ENCODE assay signal across 29 mouse cellular contexts in the genomic region with DNA sequence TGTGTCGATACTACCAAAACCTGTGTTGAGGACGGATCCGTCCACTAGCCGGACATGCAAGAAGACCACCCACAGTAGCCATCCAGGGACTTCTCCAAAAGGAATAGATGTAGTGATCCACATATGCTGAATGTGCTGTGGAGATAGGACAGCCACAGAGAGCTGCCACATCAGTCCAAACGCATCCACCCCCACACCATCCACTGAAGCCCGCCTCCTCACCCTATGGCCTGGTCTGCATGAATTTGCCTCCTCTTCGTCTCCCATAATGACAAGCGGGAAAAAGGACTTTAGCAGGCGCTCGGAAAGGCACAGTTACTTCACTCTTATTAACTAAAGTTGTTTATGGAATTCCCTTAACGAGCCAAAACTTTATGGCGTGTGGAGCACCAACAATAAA.
DNase-seq lines count a peak whose midpoint lies in the region; ATAC-seq and TF ChIP-seq lines count a peak whose summit lies in the region.
"Had no signal": no experiment of that assay in that cellular context is flagged by ENCODE, and none has a peak within 500 bp of the region (broad histone marks: within the 10 kb centered on the region; RNA-seq: fewer than 3 reads in every experiment).

No protein-coding gene starts in this region.

- no peaks in the 10 kb centered on the region for H3K36me3 ChIP-seq in kidney, postnatal 0 days (ENCODE audit: insufficient read depth, low read length)
- H3K36me3 ChIP-seq: heart, embryonic 15.5 days; hindbrain, embryonic 13.5 days; liver, embryonic 15.5 days; lung, embryonic 15.5 days had no signal

- no peak overlapping the region for H3K4me2 ChIP-seq in kidney, postnatal 0 days (ENCODE audit: low read length)
- H3K4me2 ChIP-seq: embryonic facial prominence, embryonic 13.5 days; heart, embryonic 15.5 days; hindbrain, embryonic 13.5 days; liver, embryonic 15.5 days; lung, embryonic 15.5 days had no signal

- WGBS in kidney, postnatal 0 days = 32% methylated on average over 12 of the region's 12 CpGs

- H3K27me3 ChIP-seq in kidney, postnatal 0 days (ENCODE audit: insufficient read depth, low read length) = no peaks in the 10 kb centered on the region
- H3K27me3 ChIP-seq: embryonic facial prominence, embryonic 13.5 days; heart, embryonic 15.5 days; hindbrain, embryonic 13.5 days; liver, embryonic 15.5 days; lung, embryonic 15.5 days; megakaryocyte, embryonic 14.5 days had no signal

- H3K9ac ChIP-seq in kidney, postnatal 0 days (ENCODE audit: low read depth, low read length) = no peak overlapping the region
- H3K9ac ChIP-seq: embryonic facial prominence, embryonic 13.5 days; heart, embryonic 15.5 days; hindbrain, embryonic 13.5 days; liver, embryonic 15.5 days; lung, embryonic 15.5 days had no signal

- peak; percentile 40 to 48 for DNase-seq in frontal cortex, postnatal 36 days (ENCODE audit: low spot score in 2 of 2)
- DNase-seq in frontal cortex, postnatal 14 days (ENCODE audit: low spot score in 2 of 2) = no peak
- peak; percentile 41 for DNase-seq in kidney, postnatal 0 days (ENCODE audit: low spot score)
- no peak for DNase-seq in kidney, adult 11 months
- peak; percentile 50 for DNase-seq in right cerebral cortex, adult 18-20 months
- no peak for DNase-seq in right cerebral cortex, postnatal 4 days
- no peak for DNase-seq in adrenal gland, postnatal 10 days
- DNase-seq: adrenal gland, postnatal 14 days; cerebellum, adult 8-10 months; cerebellum, postnatal 36 days; embryo, embryonic 11 days; gastrocnemius, postnatal 36 days; heart, postnatal 36 days; layer of hippocampus, adult 9-11 months; liver; lung, postnatal 36 days; midbrain, embryonic 14.5 days; right cerebral cortex, postnatal 14 days; spleen, adult 18-20 months; thymus, postnatal 14 days had no signal

- no peaks in the 10 kb centered on the region for H3K9me3 ChIP-seq in kidney, postnatal 0 days (replicated peaks; ENCODE audit: low read length)
- H3K9me3 ChIP-seq: embryonic facial prominence, embryonic 13.5 days; heart, embryonic 15.5 days; hindbrain, embryonic 13.5 days; liver, embryonic 15.5 days; lung, embryonic 15.5 days had no signal

- peaks cover 9% of the 10 kb centered on the region for H3K4me1 ChIP-seq in kidney, postnatal 0 days (replicated peaks; ENCODE audit: insufficient read depth, low read length)
- H3K4me1 ChIP-seq: liver, embryonic 15.5 days; megakaryocyte, embryonic 14.5 days had no signal

- peak overlapping the region; percentile 47 for H3K27ac ChIP-seq in kidney, postnatal 0 days
- H3K27ac ChIP-seq: embryonic facial prominence, embryonic 13.5 days; heart, embryonic 15.5 days; hindbrain, embryonic 13.5 days; liver, embryonic 15.5 days; lung, embryonic 15.5 days had no signal

- ATAC-seq in kidney, postnatal 0 days (replicated peaks; ENCODE audit: low FRiP score, low read depth) = no peak; the same call in 1 of the 2 replicates
- ATAC-seq: activated CD4-positive, CD25-positive, alpha-beta regulatory T cell, adult 4 months; CD4-positive, CD25-positive, alpha-beta regulatory T cell, adult 4 months; forebrain, embryonic 14.5 days had no signal

- no peak for TF ChIP-seq CTCF in kidney, postnatal 0 days (IDR thresholded peaks at IDR 0.05; ENCODE audit: low read depth)

- no peak overlapping the region for H3K4me3 ChIP-seq in kidney, postnatal 0 days (replicated peaks; ENCODE audit: low read depth, low read length)
- H3K4me3 ChIP-seq: embryonic facial prominence, embryonic 13.5 days; heart, embryonic 15.5 days; hindbrain, embryonic 13.5 days; liver, embryonic 15.5 days; lung, embryonic 15.5 days; megakaryocyte, embryonic 14.5 days had no signal

Comparison
In these comparisons a context has a peak if more than half of its experiments do, and no peak if none do; other contexts are left out.
1. DNase-seq: peak in frontal cortex, postnatal 36 days (2 of 2), kidney, postnatal 0 days (single experiment) and right cerebral cortex, adult 18-20 months (single experiment); none in frontal cortex, postnatal 14 days (0 of 2), kidney, adult 11 months (single experiment), right cerebral cortex, postnatal 4 days (single experiment) and adrenal gland, postnatal 10 days (single experiment).